Mouse (Mus musculus): ENCODE data around the gene Retreg2.

Gene Retreg2

DNA sequence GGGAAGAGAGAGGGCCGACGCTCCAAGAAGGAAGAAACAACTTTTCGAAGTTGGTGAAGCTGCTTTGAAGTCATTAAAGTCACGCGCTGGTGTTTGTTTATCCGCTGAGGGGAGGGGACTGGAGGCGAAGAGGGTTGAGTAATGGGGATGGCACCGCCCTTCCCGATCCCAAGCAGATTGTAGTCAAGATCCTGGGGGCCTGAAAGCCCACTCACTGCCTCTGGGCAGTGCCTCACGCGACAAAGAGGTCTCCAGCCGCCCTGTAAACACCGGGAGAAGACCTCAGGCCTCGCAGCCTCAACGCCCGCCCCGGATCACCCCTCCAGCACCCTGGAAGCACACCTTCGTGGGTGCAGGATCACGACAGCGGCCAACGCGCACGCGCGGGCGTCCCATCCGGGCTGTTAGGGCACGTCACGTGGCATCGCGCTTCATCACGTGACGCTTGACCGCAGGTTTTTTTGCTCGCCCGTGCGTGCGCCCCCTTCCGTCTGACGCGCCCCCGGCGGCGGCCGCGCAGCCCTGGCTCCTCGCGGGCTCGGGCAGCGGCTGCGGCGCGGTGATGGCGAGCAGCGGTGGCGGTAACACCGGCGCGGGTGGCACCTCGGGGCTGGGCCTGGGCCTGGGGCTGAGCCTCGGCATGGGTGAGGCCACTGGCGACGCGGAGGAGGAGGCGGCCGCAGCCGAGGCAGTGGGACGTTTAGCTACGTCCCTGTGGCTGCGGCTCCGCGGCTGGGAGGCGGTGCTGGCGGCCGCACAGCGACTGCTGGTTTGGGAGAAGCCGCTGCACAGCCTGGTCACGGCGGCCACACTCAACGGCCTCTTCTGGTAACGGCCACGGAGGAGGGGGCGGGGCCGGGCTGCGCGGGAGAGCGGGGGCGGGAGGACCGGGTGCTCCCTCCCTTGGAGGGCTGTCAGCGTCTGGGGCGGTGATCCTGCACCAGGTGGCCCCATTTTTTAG lies at the start of gene Retreg2, which contains the start of gene Cnppd1:
TSS of gene Retreg2 (plus strand) at position 478 of the 961 bp plus-strand sequence.
TSS of gene Cnppd1 (minus strand) at position 411 of the 961 bp plus-strand sequence.
- DNase-seq (ENCODE audit: low read depth, low spot score) = peak; percentile 98

- peak; percentile 33 for DNase-seq (ENCODE audit: low read depth, low spot score)
Measured at GRCm38 (mm10) chr1:75122211-75122610, 20.4 kb upstream of the Retreg2 start.

GRCm38 (mm10) chr1:75124346-75125321 lies 17.9 kb upstream of the Retreg2 start, which contains the start of gene Nhej1:
Nhej1 (minus strand) TSS chr1:75125200.
- peak; percentile 98 for DNase-seq (ENCODE audit: low read depth, low spot score)

DNA sequence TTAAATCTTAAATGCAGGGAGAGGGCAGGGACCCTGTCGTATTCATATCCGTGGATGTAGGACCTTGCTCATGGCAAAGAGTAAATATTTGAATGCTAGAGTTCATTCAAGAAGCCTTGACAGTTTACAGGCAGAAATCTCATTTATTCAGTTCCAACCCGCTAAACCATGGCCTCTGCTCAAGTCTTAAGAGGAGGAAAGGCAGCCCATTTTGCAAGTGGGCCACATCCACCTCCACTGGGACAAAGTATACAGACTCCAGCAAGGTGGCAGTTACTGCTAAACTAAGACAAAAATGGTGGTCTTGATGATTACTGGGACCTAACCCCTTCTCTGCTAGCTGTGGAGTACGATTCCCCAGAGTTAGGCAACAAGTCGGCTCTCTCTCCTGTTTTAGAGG lies 17.2 kb upstream of the Retreg2 start:
- DNase-seq (ENCODE audit: low read depth, low spot score) = no peak

DNA sequence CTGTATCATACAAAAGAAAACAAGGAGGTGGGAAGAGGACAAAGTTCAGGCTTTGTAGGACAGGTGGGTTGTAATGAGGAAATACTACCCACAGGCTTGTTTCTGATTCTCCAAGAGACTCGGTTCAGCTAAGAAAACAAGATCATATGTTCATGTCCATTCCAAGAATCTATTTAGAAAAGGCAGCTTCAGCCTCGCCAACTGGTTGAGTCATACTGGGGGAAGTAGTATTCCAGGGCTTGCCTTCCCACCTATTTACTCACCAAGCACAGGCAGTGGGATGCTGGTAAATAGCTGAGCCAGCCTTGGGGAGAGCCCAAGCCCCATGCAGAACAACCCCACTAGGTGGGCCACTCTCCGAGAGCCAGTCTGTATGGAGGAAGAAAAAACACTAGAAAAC lies 13.9 kb upstream of the Retreg2 start:
- DNase-seq (ENCODE audit: low read depth, low spot score) = no peak

GRCm38 (mm10) chr1:75133421-75134207 lies 9.0 kb upstream of the Retreg2 start, which contains the start of gene Slc23a3:
Slc23a3 (minus strand) TSS chr1:75133890.
- no peak for DNase-seq (ENCODE audit: low read depth, low spot score)

GRCm38 (mm10) chr1:75136293-75136692 lies 6.3 kb upstream of the Retreg2 start:
- DNase-seq (ENCODE audit: low read depth, low spot score) = no peak

- no peak for DNase-seq (ENCODE audit: low read depth, low spot score)
Measured at GRCm38 (mm10) chr1:75136730-75137129, 5.8 kb upstream of the Retreg2 start.

DNA sequence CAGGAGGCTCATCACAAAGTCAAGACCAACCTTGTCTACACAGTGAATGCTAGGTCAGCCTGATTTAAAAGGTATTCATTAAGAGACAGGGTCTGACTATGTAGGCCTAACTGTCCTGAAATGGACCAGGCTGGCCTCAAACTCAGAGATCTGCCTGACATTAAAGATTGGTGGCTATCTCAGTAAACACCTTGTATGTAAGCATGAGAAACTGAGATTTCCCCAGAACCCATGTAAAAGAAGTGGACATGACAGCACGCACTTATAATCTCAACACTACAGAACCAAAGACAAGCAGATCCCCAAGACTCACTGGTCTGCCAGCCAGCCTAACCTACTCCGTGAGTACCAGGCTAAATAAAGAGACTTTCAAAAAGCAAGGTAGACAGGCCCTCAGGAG lies 4.1 kb upstream of the Retreg2 start:
- DNase-seq (ENCODE audit: low read depth, low spot score) = no peak

- DNase-seq (ENCODE audit: low read depth, low spot score) = no peak
Measured at GRCm38 (mm10) chr1:75140601-75141190, 1.9 kb upstream of the Retreg2 start.

GRCm38 (mm10) chr1:75141486-75142190 lies 940 bp upstream of the Retreg2 start:
- DNase-seq (ENCODE audit: low read depth, low spot score) = peak; percentile 44

- DNase-seq (ENCODE audit: low read depth, low spot score) = no peak
Measured at GRCm38 (mm10) chr1:75145589-75145988, 3.0 kb downstream of the Retreg2 start.

DNA sequence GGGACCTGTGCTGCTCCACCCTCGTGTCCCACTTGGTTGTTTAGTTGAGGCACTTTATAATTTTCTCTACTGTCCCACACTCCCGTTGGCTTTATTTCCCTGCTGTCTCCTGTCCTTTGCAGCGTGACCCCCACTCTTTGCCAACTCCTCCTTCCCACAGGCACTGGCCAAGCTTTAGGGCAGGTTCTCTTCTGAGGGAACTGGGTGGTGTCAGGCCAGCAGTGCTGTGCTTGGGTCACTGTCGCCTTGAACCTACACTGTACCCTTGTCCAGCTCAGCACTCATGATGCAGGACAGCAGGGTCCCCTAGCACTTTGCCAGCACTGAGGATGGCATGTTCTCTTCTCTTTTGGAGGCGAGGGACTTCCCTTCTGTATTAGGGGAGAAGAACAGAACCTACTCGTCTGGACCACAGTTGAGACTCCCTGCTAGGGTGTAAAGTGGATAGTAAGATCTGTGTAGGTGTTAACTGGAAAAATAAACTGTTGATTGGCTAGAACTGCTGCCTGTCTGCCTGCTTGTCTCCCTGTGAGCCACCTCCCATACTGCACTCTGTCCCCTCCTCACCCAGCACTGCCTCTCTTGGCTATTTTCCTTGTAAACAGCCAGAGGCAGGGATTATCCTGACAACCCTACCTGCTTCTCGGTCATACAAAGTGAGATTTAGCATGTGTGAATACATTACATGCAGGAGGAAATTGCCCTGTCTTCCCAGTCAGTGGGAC lies 5.0 kb downstream of the Retreg2 start:
- no peak for DNase-seq (ENCODE audit: low read depth, low spot score)

DNA sequence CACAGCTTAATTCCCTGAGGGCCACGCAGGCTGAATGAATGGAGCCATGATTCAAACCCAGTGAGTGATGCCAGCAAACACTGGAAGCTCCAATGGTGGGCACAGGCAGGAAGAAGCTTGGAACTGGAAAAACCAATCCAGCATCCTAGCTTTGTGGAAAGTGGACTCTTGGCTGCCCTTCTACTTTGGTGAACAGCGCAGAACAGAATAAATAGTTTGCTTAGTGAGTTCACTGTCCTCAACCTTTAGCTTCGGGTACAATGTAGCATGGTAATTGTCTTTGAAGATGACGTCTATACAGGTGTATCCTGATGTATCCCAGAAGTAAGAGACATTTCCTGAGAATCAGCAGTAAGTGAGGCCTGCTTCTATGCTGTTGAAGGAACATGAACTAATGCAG lies 6.1 kb downstream of the Retreg2 start:
- DNase-seq (ENCODE audit: low read depth, low spot score) = no peak

DNA sequence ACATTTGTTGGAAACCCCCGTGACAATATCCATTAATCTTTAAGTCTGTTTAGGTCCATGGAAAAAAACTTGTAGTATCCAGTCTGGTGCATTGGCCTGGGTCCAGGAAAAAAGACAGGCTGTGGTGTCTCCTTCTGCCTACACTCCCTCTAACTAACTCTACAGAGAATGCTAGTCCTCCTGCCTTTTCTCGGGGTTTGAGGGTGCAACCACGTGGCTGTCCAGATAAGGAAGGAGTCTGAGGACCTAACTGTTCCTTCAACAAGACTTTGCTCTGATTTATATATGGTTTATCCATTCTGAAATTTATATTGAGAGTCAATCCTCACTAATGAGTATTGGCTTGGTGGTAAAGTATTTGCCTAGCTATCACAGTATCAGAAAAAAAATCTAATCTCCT lies 13.3 kb downstream of the Retreg2 start:
- no peak for DNase-seq (ENCODE audit: low read depth, low spot score)

DNA sequence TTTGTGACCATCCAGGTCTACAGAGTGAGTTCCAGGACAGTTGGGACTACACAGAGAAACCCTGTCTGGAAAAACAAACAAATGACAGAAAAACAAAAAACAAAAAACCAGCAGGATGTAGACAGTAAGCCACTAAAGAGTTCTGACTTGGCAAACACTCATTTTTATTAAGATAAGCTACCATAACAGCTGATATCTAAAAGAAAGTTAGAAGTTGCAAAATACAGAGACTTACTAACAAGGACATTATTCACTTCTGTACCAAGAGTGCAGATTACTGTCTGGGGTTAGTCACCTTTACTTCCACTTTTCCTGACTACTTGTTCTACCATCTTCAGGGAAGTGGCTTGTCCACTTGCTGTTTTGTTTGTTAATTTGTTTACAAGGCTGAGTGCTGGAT lies 16.4 kb downstream of the Retreg2 start:
- no peak for DNase-seq (ENCODE audit: low read depth, low spot score)

DNA sequence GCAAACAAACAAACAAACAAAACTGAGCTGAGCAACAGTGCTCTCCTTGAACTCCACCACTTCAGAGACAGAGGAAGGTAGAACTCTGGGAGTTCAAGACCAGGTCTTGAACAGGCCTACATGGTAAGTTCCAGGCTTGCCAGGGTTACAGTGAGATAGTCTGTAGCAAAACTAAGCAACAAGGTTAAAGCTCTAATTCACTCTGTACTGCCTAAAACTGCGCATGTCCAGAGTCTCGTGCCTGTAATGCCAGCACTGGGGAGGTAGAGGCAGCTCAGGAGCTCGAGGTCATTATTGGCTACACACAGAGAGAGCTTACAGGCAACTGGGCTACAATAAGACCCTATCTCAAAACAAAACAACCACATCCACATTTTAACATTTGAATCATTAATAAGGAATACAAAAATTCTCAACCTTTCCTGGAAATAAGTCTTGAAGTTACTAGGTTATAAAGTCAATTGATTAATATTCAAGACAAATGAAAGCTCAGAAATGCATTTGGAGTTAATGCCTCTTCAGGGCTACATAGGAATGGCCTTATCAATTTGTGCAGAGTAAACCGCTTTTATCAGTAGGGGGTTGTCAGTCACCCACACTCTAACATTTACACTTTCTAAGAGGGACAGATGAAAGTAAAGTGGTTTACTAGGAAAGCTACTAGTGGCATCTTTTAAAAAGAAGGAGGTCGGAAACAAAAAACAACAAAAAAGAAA lies 17.1 kb downstream of the Retreg2 start:
- no peak for DNase-seq (ENCODE audit: low read depth, low spot score)

- no peak for DNase-seq (ENCODE audit: low read depth, low spot score)
Measured at GRCm38 (mm10) chr1:75160256-75160617, 17.7 kb downstream of the Retreg2 start.

GRCm38 (mm10) chr1:75168093-75168471 lies 25.5 kb downstream of the Retreg2 start:
- no peak for DNase-seq (ENCODE audit: low read depth, low spot score)
